Mouse (Mus musculus): ENCODE data around the gene Tle2. TPM values are rescaled to one million over a fixed set of nuclear protein-coding genes. Genes with fewer than 3 reads are reported as not detected.

Tle2 gene
- total RNA-seq, 2 experiments from 2014 or later: 34.0 to 46.8 TPM

- H3K27ac ChIP-seq: peak within 1 kb of the TSS; percentile 98
These were observed 52.9 kb downstream of the Tle2 start, which contains the start of gene Sirt6 for GRCm38 (mm10) chr10:81626994-81627835. Gene Sirt6, minus strand, starts transcription at chr10:81627797.

GRCm38 (mm10) chr10:81627836-81628220, 53.5 kb downstream of the Tle2 start:
- H3K4me3 ChIP-seq: peak overlapping the region; percentile 74
- peak overlapping the region; percentile 98 for H3K27ac ChIP-seq
- TF ChIP-seq CTCF (conservative IDR thresholded peaks at IDR 0.05): no peak
- DNase-seq (ENCODE audit: low spot score in 2 of 2): no peak

More at GRCm38 (mm10) chr10:81626994-81627835, 52.9 kb downstream of the Tle2 start, which contains the start of gene Sirt6:
- no peak for TF ChIP-seq CTCF (conservative IDR thresholded peaks at IDR 0.05)
- DNase-seq (ENCODE audit: low spot score in 2 of 2): peak; percentile 91 to 95
- H3K4me3 ChIP-seq: peak within 1 kb of the TSS; percentile 74

DNA sequence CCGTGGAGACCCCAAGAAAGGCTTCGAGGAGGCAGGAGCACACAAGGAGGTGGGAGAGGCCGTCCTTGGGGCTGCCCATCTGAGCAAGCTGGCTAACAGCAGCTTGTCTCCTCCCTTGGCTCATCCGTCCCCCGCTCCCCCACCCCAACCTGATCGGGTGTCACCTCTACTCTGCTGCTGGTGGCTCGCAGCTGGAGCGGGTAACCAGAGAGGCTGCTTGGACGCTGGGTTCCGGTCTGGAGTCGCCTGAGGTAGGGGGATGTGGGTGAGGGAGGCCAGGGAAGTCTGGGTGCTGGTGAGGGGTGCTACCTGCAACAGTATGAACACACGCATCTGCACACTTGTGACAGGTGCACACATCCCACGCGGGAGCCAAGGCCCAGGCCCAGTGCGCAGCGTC, 54.0 kb downstream of the Tle2 start, which contains the start of gene Ankrd24:
TSS of gene Ankrd24 (plus strand) at position 151 of the 400 bp plus-strand sequence.
- no peak for DNase-seq (ENCODE audit: low spot score in 2 of 2)
- Histone ChIP-seq H3K4me3 (peak within 1 kb of the TSS; percentile 74), H3K27ac (peak within 1 kb of the TSS; percentile 98)
- no peak for TF ChIP-seq CTCF (conservative IDR thresholded peaks at IDR 0.05)

DNA sequence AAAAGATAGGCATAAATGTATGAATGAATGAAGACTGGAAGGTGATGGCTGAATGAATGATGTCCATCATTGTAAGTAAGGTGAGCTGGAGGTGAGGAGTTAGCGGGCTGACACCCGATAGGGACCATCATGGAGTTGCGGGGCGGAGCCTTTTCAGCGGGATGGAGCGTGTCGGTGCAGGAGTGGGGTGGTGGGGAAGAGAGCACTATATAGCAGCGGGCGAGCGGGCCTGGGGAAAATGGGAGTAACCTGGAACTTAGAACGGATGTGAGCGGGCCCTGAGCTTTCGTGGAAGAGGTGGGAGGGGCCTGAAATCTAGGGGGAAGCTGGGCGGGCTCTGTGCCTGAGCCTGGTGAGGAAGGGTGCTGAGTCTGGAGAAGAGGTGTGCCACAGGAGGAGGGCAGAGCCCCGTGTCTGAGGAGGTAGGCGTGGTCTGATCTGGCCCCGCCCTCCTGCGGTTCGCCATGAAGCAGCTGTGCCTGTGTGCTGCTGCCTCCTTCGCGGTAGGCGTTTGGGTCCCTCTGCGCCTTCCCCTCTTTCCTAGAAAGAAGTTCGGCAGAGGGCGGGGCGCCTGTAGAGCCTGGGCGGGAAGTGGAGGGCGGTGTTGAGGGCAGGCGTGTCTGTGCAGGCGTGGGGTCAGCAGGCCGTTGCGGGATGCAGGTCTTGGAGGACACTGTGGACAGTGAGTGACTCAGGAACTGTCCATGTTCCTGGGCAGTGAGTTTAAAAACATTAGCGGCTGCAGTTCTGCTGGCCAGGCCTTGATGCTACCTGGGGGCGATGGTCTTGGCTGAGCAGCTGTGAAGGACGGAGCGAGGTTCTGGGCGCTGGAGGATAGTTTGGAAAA, 59.1 kb downstream of the Tle2 start:
- TF ChIP-seq CTCF (conservative IDR thresholded peaks at IDR 0.05): no peak
- Histone ChIP-seq H3K4me3 (peak overlapping the region; percentile 58), H3K27ac (peak overlapping the region; percentile 20; the same call in 1 of the 2 replicates)
- DNase-seq (ENCODE audit: low spot score in 2 of 2): peak; percentile 69 to 82

- TF ChIP-seq CTCF (conservative IDR thresholded peaks at IDR 0.05): no peak
- DNase-seq (ENCODE audit: low spot score in 2 of 2): no peak
- Histone ChIP-seq H3K27ac (no peak overlapping the region), H3K4me3 (no peak overlapping the region)
These were observed 62.0 kb downstream of the Tle2 start for GRCm38 (mm10) chr10:81636338-81636737.

- DNase-seq (ENCODE audit: low spot score in 2 of 2): no peak
- no peak for TF ChIP-seq CTCF (conservative IDR thresholded peaks at IDR 0.05)
- Histone ChIP-seq H3K27ac (no peak overlapping the region), H3K4me3 (no peak overlapping the region)
These were observed 63.7 kb downstream of the Tle2 start for GRCm38 (mm10) chr10:81638101-81638500.

Other genes with a start within 250 kb of the Tle2 start
- gene Tbxa2r, start 245.8 kb upstream of the Tle2 start, total RNA-seq (2021): 1 to 10 TPM; 1.3 to 1.4 TPM
- 1 to 10 TPM; 1.7 to 1.8 TPM for gene Gipc3, start 231.3 kb upstream of the Tle2 start, total RNA-seq (2021)
- 10 to 100 TPM; 27.5 to 30.8 TPM for gene Hmg20b, start 224.1 kb upstream of the Tle2 start, total RNA-seq (2021)
- 10 to 100 TPM; 42.8 to 45.9 TPM for gene Mfsd12, start 217.1 kb upstream of the Tle2 start, total RNA-seq (2021)
- gene 4930404N11Rik, start 208.7 kb upstream of the Tle2 start, total RNA-seq (2021): 1 to 10 TPM; 1.6 to 2.4 TPM
- 10 to 100 TPM; 70.1 to 72.0 TPM for gene Fzr1, start 196.0 kb upstream of the Tle2 start, total RNA-seq (2021)
- 10 to 100 TPM; 75.9 to 79.7 TPM for gene Dohh, start 190.1 kb upstream of the Tle2 start, total RNA-seq (2021)
- gene Gm48551, start 190.1 kb upstream of the Tle2 start, total RNA-seq (2021): 1 to 10 TPM; 4.4 to 6.1 TPM
- gene Gm48552, start 185.6 kb upstream of the Tle2 start, total RNA-seq (2021): 1 to 10 TPM; 5.5 to 8.1 TPM
- gene Smim24, start 181.5 kb upstream of the Tle2 start, total RNA-seq (2021): 1 to 10 TPM; 1.9 to 2.1 TPM
- 10 to 100 TPM; 60.0 to 60.1 TPM for gene Nfic, start 118.9 kb upstream of the Tle2 start, total RNA-seq (2021)
- 100 to 1,000 TPM; 286 to 287 TPM for gene Celf5, start 91.9 kb upstream of the Tle2 start, total RNA-seq (2021)
- gene Ncln, start 78.2 kb upstream of the Tle2 start, total RNA-seq (2021): 10 to 100 TPM; 83.1 to 93.5 TPM
- gene S1pr4, start 74.4 kb upstream of the Tle2 start, total RNA-seq (2021): under 1 TPM; 0.39 to 0.95 TPM
- gene Gna15, start 50.3 kb upstream of the Tle2 start, total RNA-seq (2021): 1 to 10 TPM; 1.9 to 2.5 TPM
- 100 to 1,000 TPM; 118 to 123 TPM for gene Gna11, start 29.4 kb upstream of the Tle2 start, total RNA-seq (2021)
- gene Aes, start 15.1 kb upstream of the Tle2 start, total RNA-seq (2021): 100 to 1,000 TPM; 702 to 736 TPM
- gene Tle6, start 26.5 kb downstream of the Tle2 start, total RNA-seq (2021): 1 to 10 TPM; 4.1 to 5.0 TPM
- gene BC025920, start 31.7 kb downstream of the Tle2 start, total RNA-seq (2021): 1 to 10 TPM; 4.2 to 5.0 TPM
- 10 to 100 TPM; 29.7 to 31.4 TPM for gene Sirt6, start 53.2 kb downstream of the Tle2 start, total RNA-seq (2021)
- 10 to 100 TPM; 33.6 to 38.6 TPM for gene Ankrd24, start 54.0 kb downstream of the Tle2 start, total RNA-seq (2021)
- gene Gm10778, start 74.5 kb downstream of the Tle2 start, total RNA-seq (2021): 1 to 10 TPM; 3.6 to 5.0 TPM
- 10 to 100 TPM in 1 of 2 experiments, 1 to 10 TPM in 1; 9.0 to 12.3 TPM for gene Zfp433, start 130.3 kb downstream of the Tle2 start, total RNA-seq (2021)
- 1 to 10 TPM; 8.2 to 8.4 TPM for gene Gm3055, start 196.6 kb downstream of the Tle2 start, total RNA-seq (2021)
- 1 to 10 TPM; 2.6 to 3.6 TPM for gene Gm4767, start 237.6 kb downstream of the Tle2 start, total RNA-seq (2021)